Mouse (Mus musculus) kidney, embryonic 15.5 days (tissue): Measurements from ENCODE around the gene Gsdma. TPM values are rescaled to one million over a fixed set of nuclear protein-coding genes. Genes with fewer than 3 reads are reported as not detected.
"Not testable (repeated sequence)": the region's sequence is repeated elsewhere in the genome, so short reads cannot be mapped to it uniquely, and the experiment has no call there.

Source experiments
- ATAC-seq: fragments of 200-750 bp; cut with Nextera tagmentation; replicated peaks from 2 replicates; pipeline ENCODE4 v1.8.0; 2017; ENCODE audit warnings: moderate TSS enrichment; ENCODE audit not compliant: low FRiP score
- H3K27ac ChIP-seq: fragments of 300-500 bp; sonication (generic); 2 replicates; pipeline ENCODE4 v1.5.1; 2015; ENCODE audit warnings: mild to moderate bottlenecking, inconsistent platforms
- H3K27me3 ChIP-seq: fragments of 300-500 bp; sonication (generic); 2 replicates; pipeline ENCODE4 v1.6.1; 2015; ENCODE audit warnings: inconsistent platforms
- H3K36me3 ChIP-seq: fragments of 300-500 bp; sonication (generic); 2 replicates; pipeline ENCODE4 v1.6.1; 2015; ENCODE audit warnings: inconsistent platforms
- H3K4me1 ChIP-seq: fragments of 300-500 bp; sonication (generic); 2 replicates; pipeline ENCODE4 v1.6.1; 2015; ENCODE audit warnings: inconsistent platforms
- H3K4me2 ChIP-seq: fragments of 300-500 bp; sonication (generic); 2 replicates; pipeline ENCODE4 v1.6.1; 2015; ENCODE audit warnings: moderate library complexity, mild to moderate bottlenecking, inconsistent platforms
- H3K4me3 ChIP-seq: fragments of 300-500 bp; sonication (generic); replicated peaks from 2 replicates; pipeline ENCODE4 v1.5.1; 2015; ENCODE audit warnings: mild to moderate bottlenecking, inconsistent platforms
- H3K9ac ChIP-seq: fragments of 300-500 bp; sonication (generic); 2 replicates; pipeline ENCODE4 v1.6.1; 2015; ENCODE audit warnings: mild to moderate bottlenecking, inconsistent platforms
- H3K9me3 ChIP-seq: fragments of 300-500 bp; sonication (generic); replicated peaks from 2 replicates; pipeline ENCODE4 v1.6.1; 2016; ENCODE audit warnings: inconsistent platforms
- WGBS: fragments of 180-500 bp; shearing (Covaris S2); methylation state at CpG from one replicate; pipeline ENCODE4 v1.1.7; 2015; ENCODE audit warnings: mixed read lengths; 5-methylcytosine and 5-hydroxymethylcytosine counted together
- polyA plus RNA-seq: library from polyadenylated mRNA; unstranded; fragments of >200 nt; fragmentation: Nextera tagmentation; extraction: Ambion mirVana; gene quantifications from 2 replicates; pipeline ENCODE4 v1.2.1, GENCODE M21; 2015

The Gsdma gene
- 0.06 and 0.13 TPM in 2 replicates for polyA plus RNA-seq

- no peak within 1 kb of the TSS for H3K9ac ChIP-seq
- ATAC-seq = no peak
- H3K4me3 ChIP-seq = no peak within 1 kb of the TSS
- peaks cover 6% of the 10 kb centered on the region for H3K4me1 ChIP-seq
- H3K4me2 ChIP-seq = no peak within 1 kb of the TSS
- no peaks in the 10 kb centered on the region for H3K36me3 ChIP-seq
- 27% methylated on average over 4 of the region's 4 CpGs for WGBS
- peaks cover 26% of the 10 kb centered on the region for H3K27me3 ChIP-seq
- H3K27ac ChIP-seq = no peak within 1 kb of the TSS
- H3K9me3 ChIP-seq = no peaks in the 10 kb centered on the region
Observed at GRCm38 (mm10) chr11:98664091-98664490, at the start of gene Gsdma. TSS of gene Gsdma (plus strand) at chr11:98664351.

- Histone ChIP-seq H3K4me1 (no peaks in the 10 kb centered on the region), H3K4me2 (no peak overlapping the region), H3K27me3 (no peaks in the 10 kb centered on the region), H3K36me3 (no peaks in the 10 kb centered on the region), H3K27ac (no peak overlapping the region), H3K9ac (no peak overlapping the region), H3K9me3 (no peaks in the 10 kb centered on the region), H3K4me3 (no peak overlapping the region)
- no peak for ATAC-seq
- WGBS = 91% methylated on average over 13 of the region's 13 CpGs
Observed at GRCm38 (mm10) chr11:98620791-98621190, 43.4 kb upstream of the Gsdma start.

GRCm38 (mm10) chr11:98623981-98624380 is 40.2 kb upstream of the Gsdma start:
- H3K27me3 ChIP-seq, H3K36me3 ChIP-seq, H3K4me3 ChIP-seq, H3K9me3 ChIP-seq, H3K27ac ChIP-seq, H3K4me2 ChIP-seq, H3K4me1 ChIP-seq, H3K9ac ChIP-seq, ATAC-seq: not testable (repeated sequence)
- whole genome bisulfite sequencing = 75% methylated on average over 6 of the region's 6 CpGs

- not testable (repeated sequence) for ATAC-seq, H3K9me3 ChIP-seq, H3K4me3 ChIP-seq, H3K36me3 ChIP-seq, H3K4me1 ChIP-seq, H3K9ac ChIP-seq, H3K27me3 ChIP-seq, H3K27ac ChIP-seq, H3K4me2 ChIP-seq
- 95% methylated on average over 2 of the region's 2 CpGs for WGBS
Observed at GRCm38 (mm10) chr11:98624381-98624780, 39.8 kb upstream of the Gsdma start.

- Histone ChIP-seq H3K27me3 (no peaks in the 10 kb centered on the region), H3K4me2 (no peak within 1 kb of the TSS), H3K36me3 (no peaks in the 10 kb centered on the region), H3K9me3 (no peaks in the 10 kb centered on the region), H3K9ac (no peak within 1 kb of the TSS), H3K27ac (no peak within 1 kb of the TSS), H3K4me3 (no peak within 1 kb of the TSS), H3K4me1 (no peaks in the 10 kb centered on the region)
- WGBS = 87% methylated on average over 10 of the region's 10 CpGs
- ATAC-seq = no peak
Observed at GRCm38 (mm10) chr11:98625611-98626410, 38.3 kb upstream of the Gsdma start, which contains the start of the genes Gm12355 and Gsdma3. TSS of gene Gm12355 (minus strand) at chr11:98625661. TSS of gene Gsdma3 (plus strand) at chr11:98626360.

- H3K9ac ChIP-seq = no peak overlapping the region
- no peak overlapping the region for H3K4me2 ChIP-seq
- no peaks in the 10 kb centered on the region for H3K36me3 ChIP-seq
- H3K27ac ChIP-seq = no peak overlapping the region
- H3K27me3 ChIP-seq = peaks cover 13% of the 10 kb centered on the region
- no peak for ATAC-seq
- H3K9me3 ChIP-seq = no peaks in the 10 kb centered on the region
- no peak overlapping the region for H3K4me3 ChIP-seq
- WGBS = 98% methylated on average over 3 of the region's 3 CpGs
- no peaks in the 10 kb centered on the region for H3K4me1 ChIP-seq
Observed at GRCm38 (mm10) chr11:98628706-98629105, 35.4 kb upstream of the Gsdma start.

- 87% methylated on average over 5 of the region's 5 CpGs for WGBS
- no peak for ATAC-seq
Observed at GRCm38 (mm10) chr11:98630646-98631045, 33.5 kb upstream of the Gsdma start.

GRCm38 (mm10) chr11:98635312-98635970 is 28.7 kb upstream of the Gsdma start:
- H3K4me3 ChIP-seq, H3K4me2 ChIP-seq, H3K4me1 ChIP-seq, ATAC-seq, H3K36me3 ChIP-seq, H3K9me3 ChIP-seq, H3K27ac ChIP-seq, H3K9ac ChIP-seq: not testable (repeated sequence)
- peaks cover 13% of the 10 kb centered on the region for H3K27me3 ChIP-seq
- WGBS = 38% methylated on average over 10 of the region's 10 CpGs

More at GRCm38 (mm10) chr11:98630646-98631045, 33.5 kb upstream of the Gsdma start:
- no peak overlapping the region for H3K27ac ChIP-seq
- H3K9me3 ChIP-seq = no peaks in the 10 kb centered on the region
- no peak overlapping the region for H3K9ac ChIP-seq
- H3K4me2 ChIP-seq = no peak overlapping the region
- H3K4me1 ChIP-seq = no peaks in the 10 kb centered on the region
- H3K36me3 ChIP-seq = no peaks in the 10 kb centered on the region
- peaks cover 13% of the 10 kb centered on the region for H3K27me3 ChIP-seq
- no peak overlapping the region for H3K4me3 ChIP-seq

GRCm38 (mm10) chr11:98637501-98637900 is 26.6 kb upstream of the Gsdma start:
- Histone ChIP-seq H3K4me2 (no peak overlapping the region), H3K9ac (no peak overlapping the region), H3K9me3 (no peaks in the 10 kb centered on the region), H3K27ac (no peak overlapping the region), H3K36me3 (no peaks in the 10 kb centered on the region), H3K4me3 (no peak overlapping the region), H3K27me3 (peaks cover 8% of the 10 kb centered on the region), H3K4me1 (no peaks in the 10 kb centered on the region)
- 68% methylated on average over 1 of the region's 1 CpGs for WGBS
- no peak for ATAC-seq

GRCm38 (mm10) chr11:98640091-98640490 is 24.1 kb upstream of the Gsdma start:
- Histone ChIP-seq H3K4me2 (no peak overlapping the region), H3K36me3 (no peaks in the 10 kb centered on the region), H3K9ac (no peak overlapping the region), H3K27ac (no peak overlapping the region), H3K4me3 (no peak overlapping the region), H3K4me1 (no peaks in the 10 kb centered on the region), H3K9me3 (no peaks in the 10 kb centered on the region), H3K27me3 (no peaks in the 10 kb centered on the region)
- ATAC-seq = no peak
- WGBS = 67% methylated on average over 5 of the region's 5 CpGs

- WGBS = 81% methylated on average over 3 of the region's 3 CpGs
- H3K9me3 ChIP-seq = no peaks in the 10 kb centered on the region
- peaks cover 23% of the 10 kb centered on the region for H3K27me3 ChIP-seq
- H3K4me2 ChIP-seq = no peak overlapping the region
- H3K4me1 ChIP-seq = 0 out of 2 replicates have a peak, but pooled peaks cover 2% of the 10 kb centered on the region
- ATAC-seq = no peak
- no peak overlapping the region for H3K9ac ChIP-seq
- no peak overlapping the region for H3K27ac ChIP-seq
- H3K36me3 ChIP-seq = no peaks in the 10 kb centered on the region
- no peak overlapping the region for H3K4me3 ChIP-seq
Observed at GRCm38 (mm10) chr11:98644757-98645156, 19.4 kb upstream of the Gsdma start.

- ATAC-seq = no peak
- WGBS = 64% methylated on average over 2 of the region's 2 CpGs
- H3K4me1 ChIP-seq = 0 out of 2 replicates have a peak, but pooled peaks cover 2% of the 10 kb centered on the region
- H3K27ac ChIP-seq = no peak overlapping the region
- H3K27me3 ChIP-seq = peaks cover 27% of the 10 kb centered on the region
- H3K4me3 ChIP-seq = no peak overlapping the region
- no peaks in the 10 kb centered on the region for H3K36me3 ChIP-seq
- H3K4me2 ChIP-seq = no peak overlapping the region
- H3K9me3 ChIP-seq = no peaks in the 10 kb centered on the region
- H3K9ac ChIP-seq = no peak overlapping the region
Observed at GRCm38 (mm10) chr11:98645946-98646345, 18.2 kb upstream of the Gsdma start.
